Mouse (Mus musculus) right cerebral cortex, postnatal 36 days (tissue): ENCODE data around the gene Tcea3.

Experiments used
- DNase-seq, 2 experiments: peaks; one replicate each; pipeline ENCODE4 v3.0.0; 2022; ENCODE audit warnings: low spot score in 2 of 2, mixed read lengths in 1 of 2

The Tcea3 gene

GRCm38 (mm10) chr4:136320016-136320415 is 72.5 kb downstream of the Tcea3 start:
- DNase-seq, result no peak

DNA sequence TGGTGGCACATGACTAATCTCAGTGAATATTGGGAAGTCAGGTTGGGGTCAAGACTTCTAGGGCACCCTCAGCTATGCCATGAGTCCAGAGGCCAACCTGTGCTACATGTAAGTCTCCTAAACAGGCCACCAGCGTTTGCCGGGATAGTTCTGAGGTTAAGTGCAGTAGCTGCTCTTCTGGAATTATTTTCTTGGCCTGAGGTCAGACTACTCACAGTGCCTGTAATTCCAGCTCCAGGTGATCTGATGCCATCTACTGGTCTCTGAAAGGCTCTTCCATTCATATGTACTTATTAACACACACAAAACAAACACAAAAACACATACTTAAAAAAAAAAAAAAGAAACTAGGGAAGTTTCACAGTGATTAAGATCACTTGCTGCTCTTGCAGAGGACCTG is 76.7 kb downstream of the Tcea3 start:
- no peak for DNase-seq
